Mouse (Mus musculus) midbrain, embryonic 15.5 days (tissue): Measurements from ENCODE around the gene Ankrd37. TPM values are rescaled to one million over a fixed set of nuclear protein-coding genes. Genes with fewer than 3 reads are reported as not detected.

ENCODE experiments used
- ATAC-seq: fragments of 200-750 bp; cut with Nextera tagmentation; replicated peaks from 2 replicates; pipeline ENCODE4 v1.8.0; 2017; ENCODE audit warnings: moderate TSS enrichment
- H3K27ac ChIP-seq: fragments of 300-500 bp; sonication (generic); 2 replicates; pipeline ENCODE4 v1.5.1; 2015; ENCODE audit warnings: mild to moderate bottlenecking, inconsistent platforms
- H3K27me3 ChIP-seq: fragments of 300-500 bp; sonication (generic); replicated peaks from 2 replicates; pipeline ENCODE4 v1.6.1; 2015; ENCODE audit warnings: inconsistent platforms
- H3K36me3 ChIP-seq: fragments of 300-500 bp; sonication (generic); replicated peaks from 2 replicates; pipeline ENCODE4 v1.6.1; 2015; ENCODE audit warnings: inconsistent platforms
- H3K4me1 ChIP-seq: fragments of 300-500 bp; sonication (generic); 2 replicates; pipeline ENCODE4 v1.6.1; 2015; ENCODE audit warnings: inconsistent platforms
- H3K4me2 ChIP-seq: fragments of 300-500 bp; sonication (generic); 2 replicates; pipeline ENCODE4 v1.6.1; 2015; ENCODE audit warnings: inconsistent platforms, mild to moderate bottlenecking, moderate library complexity
- H3K4me3 ChIP-seq: fragments of 300-500 bp; sonication (generic); 2 replicates; pipeline ENCODE4 v1.5.1; 2015; ENCODE audit warnings: mild to moderate bottlenecking, inconsistent platforms
- H3K9ac ChIP-seq: fragments of 300-500 bp; sonication (generic); 2 replicates; pipeline ENCODE4 v1.6.1; 2015; ENCODE audit warnings: mild to moderate bottlenecking, inconsistent platforms
- H3K9me3 ChIP-seq: fragments of 300-500 bp; sonication (generic); 2 replicates; pipeline ENCODE4 v1.6.1; 2016; ENCODE audit warnings: inconsistent platforms
- WGBS: fragments of 180-500 bp; shearing (Covaris S2); methylation state at CpG from one replicate; pipeline ENCODE4 v1.1.7; 2015; ENCODE audit warnings: mixed read lengths; 5-methylcytosine and 5-hydroxymethylcytosine counted together
- polyA plus RNA-seq: library from polyadenylated mRNA; unstranded; fragments of >200 nt; fragmentation: Nextera tagmentation; extraction: Ambion mirVana; gene quantifications from 2 replicates; pipeline ENCODE4 v1.2.1, GENCODE M21; 2015

The Ankrd37 gene
- polyA plus RNA-seq, 1 experiment from 2014 or later, result 45.3 TPM

GRCm38 (mm10) chr8:45950622-45951021, 54.9 kb downstream of the Ankrd37 start:
- no peaks in the 10 kb centered on the region for H3K9me3 ChIP-seq
- H3K4me1 ChIP-seq, result no peaks in the 10 kb centered on the region
- H3K27me3 ChIP-seq, result no peaks in the 10 kb centered on the region
- no peak overlapping the region for H3K4me3 ChIP-seq
- ATAC-seq, result no peak
- no peaks in the 10 kb centered on the region for H3K36me3 ChIP-seq
- no peak overlapping the region for H3K27ac ChIP-seq
- 53% methylated on average over 2 of the region's 2 CpGs for WGBS
- H3K4me2 ChIP-seq, result no peak overlapping the region
- H3K9ac ChIP-seq, result no peak overlapping the region

Other genes with a start within 250 kb of the Ankrd37 start
- 21.2 and 25.9 TPM in 2 replicates for gene Pdlim3, start 120.2 kb downstream of the Ankrd37 start, polyA plus RNA-seq
- 0.12 and 0.29 TPM in 2 replicates for gene Ccdc110, start 71.1 kb downstream of the Ankrd37 start, polyA plus RNA-seq
- gene 1700029J07Rik, start 30.5 kb downstream of the Ankrd37 start, polyA plus RNA-seq, result 5.5 and 6.5 TPM in 2 replicates
- gene Ufsp2, start 30.2 kb downstream of the Ankrd37 start, polyA plus RNA-seq, result 56.0 and 64.0 TPM in 2 replicates
- 0.52 and 0.66 TPM in 2 replicates for gene Lrp2bp, start 6.4 kb downstream of the Ankrd37 start, polyA plus RNA-seq
- gene Cfap97, start 146.1 kb upstream of the Ankrd37 start, polyA plus RNA-seq, result 27.3 and 29.2 TPM in 2 replicates
- gene Snx25, start 146.5 kb upstream of the Ankrd37 start, polyA plus RNA-seq, result 9.9 and 10.5 TPM in 2 replicates
- gene Slc25a4, start 205.6 kb upstream of the Ankrd37 start, polyA plus RNA-seq, result 811 and 847 TPM in 2 replicates